Mouse (Mus musculus): ENCODE measurements at regions not wholly inside any gene's neighbourhood (a gene's known extent, or its start where the extent isn't known, plus 50 kb on each side); places are given as distances from the start of the nearest gene placed in this dataset.

DNA sequence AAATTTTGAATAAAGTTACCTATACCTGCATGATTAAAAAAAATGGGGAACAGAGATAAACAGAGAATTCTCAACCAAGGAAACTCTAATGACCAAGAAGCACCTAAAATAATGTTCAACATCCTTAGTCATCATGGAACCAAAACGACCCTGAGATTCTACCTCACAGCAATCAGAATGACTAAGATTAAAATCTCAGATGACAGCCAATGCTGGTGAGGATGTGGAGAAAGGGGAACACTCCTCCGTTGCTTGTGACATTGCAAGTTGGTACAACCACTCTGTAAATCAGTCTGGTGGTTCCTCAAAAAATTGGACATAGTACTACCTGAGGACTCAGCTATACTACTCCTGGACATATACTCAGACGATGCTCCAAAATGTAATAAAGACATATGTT is 120.9 kb upstream of the Inhba start:
- no peak for TF ChIP-seq CTCF (IDR thresholded peaks at IDR 0.05; ENCODE audit: low read depth)
- no peak overlapping the region for H3K4me2 ChIP-seq (ENCODE audit: low read depth, low read length)
- no peak overlapping the region for H3K9ac ChIP-seq (replicated peaks; ENCODE audit: low read length)
- H3K27ac ChIP-seq: no peak overlapping the region
- ATAC-seq (no peak), DNase-seq (ENCODE audit: low spot score) (no peak)
- WGBS: 84% methylated on average over 3 of the region's 3 CpGs
- H3K27me3 ChIP-seq (ENCODE audit: insufficient read depth, low read length): no peaks in the 10 kb centered on the region
- no peaks in the 10 kb centered on the region for H3K4me1 ChIP-seq (ENCODE audit: insufficient read depth, low read length)
- H3K36me3 ChIP-seq (ENCODE audit: insufficient read depth, low read length): no peaks in the 10 kb centered on the region
- H3K4me3 ChIP-seq (ENCODE audit: low read length): no peak overlapping the region
- H3K9me3 ChIP-seq (ENCODE audit: low read length): no peaks in the 10 kb centered on the region

DNA sequence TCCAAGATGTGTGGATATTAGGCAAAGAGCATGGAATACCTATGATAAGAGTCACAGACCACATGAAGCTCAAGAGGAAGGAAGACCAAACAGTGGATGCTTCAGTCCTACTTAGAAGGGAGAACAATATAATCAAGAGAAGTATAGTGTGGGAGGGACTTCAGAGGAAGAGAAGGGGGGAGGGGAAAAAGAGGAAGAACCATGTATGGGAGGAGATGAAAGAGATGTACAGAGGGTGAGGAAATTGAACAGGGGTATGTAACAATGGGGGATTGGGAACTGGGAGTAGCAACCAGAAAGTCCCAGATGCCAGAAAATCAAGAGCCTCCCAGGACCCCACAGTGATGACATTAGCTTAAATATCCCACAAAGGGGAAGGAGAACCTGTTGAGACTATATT is 120.2 kb upstream of the Inhba start:
- Histone ChIP-seq H3K4me3 (ENCODE audit: low read length) (no peak overlapping the region), H3K27me3 (ENCODE audit: insufficient read depth, low read length) (no peaks in the 10 kb centered on the region), H3K4me2 (ENCODE audit: low read depth, low read length) (no peak overlapping the region), H3K27ac (no peak overlapping the region), H3K9me3 (ENCODE audit: low read length) (no peaks in the 10 kb centered on the region), H3K36me3 (ENCODE audit: insufficient read depth, low read length) (no peaks in the 10 kb centered on the region), H3K4me1 (ENCODE audit: insufficient read depth, low read length) (no peaks in the 10 kb centered on the region), H3K9ac (replicated peaks; ENCODE audit: low read length) (no peak overlapping the region)
- ATAC-seq (no peak), DNase-seq (ENCODE audit: low spot score) (no peak)
- no peak for TF ChIP-seq CTCF (IDR thresholded peaks at IDR 0.05; ENCODE audit: low read depth)

- ATAC-seq (no peak), DNase-seq (ENCODE audit: low spot score) (no peak)
- H3K27ac ChIP-seq: no peak overlapping the region
- no peak overlapping the region for H3K9ac ChIP-seq (replicated peaks; ENCODE audit: low read length)
- no peaks in the 10 kb centered on the region for H3K9me3 ChIP-seq (ENCODE audit: low read length)
- WGBS: 90% methylated on average over 1 of the region's 1 CpGs
- H3K4me3 ChIP-seq (ENCODE audit: low read length): no peak overlapping the region
- no peaks in the 10 kb centered on the region for H3K27me3 ChIP-seq (ENCODE audit: insufficient read depth, low read length)
- no peaks in the 10 kb centered on the region for H3K36me3 ChIP-seq (ENCODE audit: insufficient read depth, low read length)
- TF ChIP-seq CTCF (IDR thresholded peaks at IDR 0.05; ENCODE audit: low read depth): no peak
- H3K4me2 ChIP-seq (ENCODE audit: low read depth, low read length): no peak overlapping the region
- no peaks in the 10 kb centered on the region for H3K4me1 ChIP-seq (ENCODE audit: insufficient read depth, low read length)
Measured at GRCm38 (mm10) chr13:15898201-15898600, 113.5 kb upstream of the Inhba start.

DNA sequence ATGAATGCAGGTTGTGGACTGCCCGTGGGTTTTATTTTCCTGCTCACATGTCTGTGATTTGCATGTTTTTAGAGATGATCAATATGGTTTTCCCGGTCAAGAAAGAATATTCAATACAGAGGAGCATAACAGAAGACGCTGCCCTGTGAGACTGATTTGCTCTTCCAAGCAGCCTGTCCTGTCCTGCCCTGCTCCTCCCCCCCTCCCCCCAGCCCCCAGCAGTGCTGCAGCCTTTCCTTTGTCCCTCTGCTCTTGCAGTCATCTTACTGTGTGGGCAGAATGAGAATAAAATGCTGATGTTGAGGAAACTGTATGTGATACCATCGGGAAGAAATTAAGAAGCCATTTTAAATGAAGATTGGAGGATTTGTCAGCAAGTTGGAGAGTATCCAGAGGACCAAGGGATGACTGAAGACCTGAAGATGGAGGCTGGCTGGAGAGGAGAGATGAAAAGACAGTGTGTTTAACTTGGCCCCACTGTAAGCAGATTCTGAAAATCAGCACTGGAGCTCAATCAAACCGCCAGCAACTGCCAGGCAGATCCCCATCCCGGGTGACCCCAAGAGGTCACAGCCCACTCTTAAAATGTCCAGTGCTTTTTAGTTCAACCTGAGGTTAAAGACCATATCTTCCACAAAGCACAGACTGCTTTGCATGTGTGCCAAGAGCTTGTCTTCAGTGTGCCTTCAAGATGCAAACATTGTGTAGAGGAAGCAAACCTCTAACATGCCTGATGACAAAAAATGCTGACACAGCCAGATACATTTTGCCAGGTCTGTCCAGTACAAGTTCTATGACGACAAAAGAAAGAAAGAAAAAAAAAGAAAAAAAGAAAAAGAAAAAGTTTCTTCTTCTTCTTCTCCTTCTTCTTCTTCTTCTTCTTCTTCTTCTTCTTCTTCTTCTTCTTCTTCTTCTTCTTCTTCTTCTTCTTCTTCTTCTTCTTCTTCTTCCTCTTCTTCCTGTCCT is 109.7 kb upstream of the Inhba start:
- no peak for ATAC-seq
- TF ChIP-seq CTCF (IDR thresholded peaks at IDR 0.05; ENCODE audit: low read depth): no peak
- DNase-seq (ENCODE audit: low spot score): no peak

GRCm38 (mm10) chr13:15907806-15908205 is 103.8 kb upstream of the Inhba start:
- H3K4me1 ChIP-seq (ENCODE audit: insufficient read depth, low read length): no peaks in the 10 kb centered on the region

More for the DNA sequence above, 109.7 kb upstream of the Inhba start:
- H3K4me1 ChIP-seq (ENCODE audit: insufficient read depth, low read length): no peaks in the 10 kb centered on the region
- H3K27ac ChIP-seq: no peak overlapping the region
- 29% methylated on average over 7 of the region's 7 CpGs for WGBS
- H3K36me3 ChIP-seq (ENCODE audit: insufficient read depth, low read length): no peaks in the 10 kb centered on the region
- no peak overlapping the region for H3K4me2 ChIP-seq (ENCODE audit: low read depth, low read length)
- H3K4me3 ChIP-seq (ENCODE audit: low read length): no peak overlapping the region
- H3K9me3 ChIP-seq (ENCODE audit: low read length): no peaks in the 10 kb centered on the region
- no peaks in the 10 kb centered on the region for H3K27me3 ChIP-seq (ENCODE audit: insufficient read depth, low read length)
- H3K9ac ChIP-seq (replicated peaks; ENCODE audit: low read length): no peak overlapping the region

GRCm38 (mm10) chr13:15910578-15910977 is 101.1 kb upstream of the Inhba start:
- no peak for DNase-seq (ENCODE audit: low spot score)
- TF ChIP-seq CTCF (IDR thresholded peaks at IDR 0.05; ENCODE audit: low read depth): no peak
- no peak overlapping the region for H3K4me3 ChIP-seq (ENCODE audit: low read length)
- no peaks in the 10 kb centered on the region for H3K4me1 ChIP-seq (ENCODE audit: insufficient read depth, low read length)
- H3K9ac ChIP-seq (replicated peaks; ENCODE audit: low read length): no peak overlapping the region
- WGBS: 83% methylated on average over 2 of the region's 2 CpGs
- H3K36me3 ChIP-seq (ENCODE audit: insufficient read depth, low read length): no peaks in the 10 kb centered on the region
- H3K4me2 ChIP-seq (ENCODE audit: low read depth, low read length): no peak overlapping the region
- H3K27me3 ChIP-seq (ENCODE audit: insufficient read depth, low read length): no peaks in the 10 kb centered on the region
- no peak for ATAC-seq
- H3K9me3 ChIP-seq (ENCODE audit: low read length): no peaks in the 10 kb centered on the region
- no peak overlapping the region for H3K27ac ChIP-seq

More at GRCm38 (mm10) chr13:15907806-15908205, 103.8 kb upstream of the Inhba start:
- Histone ChIP-seq H3K4me3 (ENCODE audit: low read length) (no peak overlapping the region), H3K9me3 (ENCODE audit: low read length) (no peaks in the 10 kb centered on the region), H3K36me3 (ENCODE audit: insufficient read depth, low read length) (no peaks in the 10 kb centered on the region), H3K4me2 (ENCODE audit: low read depth, low read length) (no peak overlapping the region), H3K9ac (replicated peaks; ENCODE audit: low read length) (no peak overlapping the region), H3K27ac (no peak overlapping the region), H3K27me3 (ENCODE audit: insufficient read depth, low read length) (no peaks in the 10 kb centered on the region)
- DNase-seq (ENCODE audit: low spot score): no peak
- no peak for ATAC-seq
- 67% methylated on average over 1 of the region's 1 CpGs for WGBS
- TF ChIP-seq CTCF (IDR thresholded peaks at IDR 0.05; ENCODE audit: low read depth): no peak

- Histone ChIP-seq H3K36me3 (ENCODE audit: insufficient read depth, low read length) (no peaks in the 10 kb centered on the region), H3K4me2 (ENCODE audit: low read depth, low read length) (no peak overlapping the region), H3K27me3 (ENCODE audit: insufficient read depth, low read length) (no peaks in the 10 kb centered on the region), H3K4me1 (ENCODE audit: insufficient read depth, low read length) (no peaks in the 10 kb centered on the region), H3K27ac (no peak overlapping the region), H3K4me3 (ENCODE audit: low read length) (no peak overlapping the region), H3K9me3 (ENCODE audit: low read length) (no peaks in the 10 kb centered on the region), H3K9ac (replicated peaks; ENCODE audit: low read length) (no peak overlapping the region)
- no peak for DNase-seq (ENCODE audit: low spot score)
- WGBS: 100% methylated on average over 1 of the region's 1 CpGs
- TF ChIP-seq CTCF (IDR thresholded peaks at IDR 0.05; ENCODE audit: low read depth): no peak
- no peak for ATAC-seq
Measured at GRCm38 (mm10) chr13:15911263-15911662, 100.4 kb upstream of the Inhba start.
